Mouse (Mus musculus) cortical plate, adult 2 months (tissue): ENCODE results near the gene Olfr987.

Source experiments
- CTCF ChIP-seq: fragments of 200-500 bp; IDR thresholded peaks from 2 replicates; pipeline ENCODE4 v1.5.1; 2011; ENCODE audit warnings: mild to moderate bottlenecking, control low read depth, low read length; ENCODE audit not compliant: insufficient read depth; ENCODE audit errors: extremely low read depth
- POLR2A ChIP-seq: fragments of 200-500 bp; IDR thresholded peaks from 2 replicates; pipeline ENCODE4 v1.6.1; 2011; ENCODE audit warnings: mild to moderate bottlenecking, low read length, control low read depth; ENCODE audit not compliant: insufficient read depth; ENCODE audit errors: extremely low read depth

GRCm38 (mm10) chr2:85319106-85319505, 20.0 kb downstream of the Olfr987 start:
- TF ChIP-seq CTCF = no peak
- TF ChIP-seq POLR2A = no peak
